Mouse (Mus musculus): ENCODE results near the gene Rif1.
"Not testable (repeated sequence)": the region's sequence is repeated elsewhere in the genome, so short reads cannot be mapped to it uniquely, and the experiment has no call there.

The Rif1 gene

DNA sequence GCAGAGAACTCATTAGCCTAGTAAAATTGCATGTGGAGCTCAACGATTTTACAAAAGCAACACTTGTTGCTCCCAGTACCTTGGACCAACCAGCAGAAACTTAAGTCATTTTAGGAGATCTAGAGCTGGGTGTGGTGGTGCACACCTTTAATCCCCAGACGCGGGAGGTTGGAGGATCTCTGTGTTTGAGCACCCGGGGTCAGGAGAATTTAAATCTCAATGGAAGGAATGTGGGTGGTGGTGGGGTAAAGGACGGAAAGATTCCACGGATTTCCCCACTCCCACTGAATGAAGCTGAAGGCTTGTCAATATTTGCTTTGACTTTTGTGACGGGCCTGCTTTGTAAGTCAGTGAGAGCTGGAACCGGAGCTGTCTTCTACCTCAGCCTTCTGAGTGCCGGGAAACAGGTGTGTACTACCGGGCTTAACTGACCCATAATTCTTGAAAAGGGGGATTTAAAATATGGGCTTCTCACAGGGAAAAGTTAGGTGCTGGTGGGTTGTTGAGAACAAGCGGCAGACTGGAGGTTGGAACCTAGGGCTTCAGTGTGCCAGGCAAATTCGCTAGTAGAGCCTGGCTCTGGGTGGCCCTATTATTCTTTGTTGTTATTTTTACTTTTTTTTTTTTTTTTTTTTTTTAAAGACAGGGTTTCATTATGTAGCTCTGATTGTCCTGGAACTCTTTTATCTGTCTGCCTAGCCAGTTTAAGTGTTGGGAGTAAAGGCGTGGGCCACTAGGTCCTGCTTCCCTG is 1.2 kb upstream of the Rif1 start:
- no peak for DNase-seq (ENCODE audit: low read depth, low spot score)

- DNase-seq (ENCODE audit: low read depth, low spot score), result no peak
These were observed 554 bp upstream of the Rif1 start for GRCm38 (mm10) chr2:52072065-52072490.

DNA sequence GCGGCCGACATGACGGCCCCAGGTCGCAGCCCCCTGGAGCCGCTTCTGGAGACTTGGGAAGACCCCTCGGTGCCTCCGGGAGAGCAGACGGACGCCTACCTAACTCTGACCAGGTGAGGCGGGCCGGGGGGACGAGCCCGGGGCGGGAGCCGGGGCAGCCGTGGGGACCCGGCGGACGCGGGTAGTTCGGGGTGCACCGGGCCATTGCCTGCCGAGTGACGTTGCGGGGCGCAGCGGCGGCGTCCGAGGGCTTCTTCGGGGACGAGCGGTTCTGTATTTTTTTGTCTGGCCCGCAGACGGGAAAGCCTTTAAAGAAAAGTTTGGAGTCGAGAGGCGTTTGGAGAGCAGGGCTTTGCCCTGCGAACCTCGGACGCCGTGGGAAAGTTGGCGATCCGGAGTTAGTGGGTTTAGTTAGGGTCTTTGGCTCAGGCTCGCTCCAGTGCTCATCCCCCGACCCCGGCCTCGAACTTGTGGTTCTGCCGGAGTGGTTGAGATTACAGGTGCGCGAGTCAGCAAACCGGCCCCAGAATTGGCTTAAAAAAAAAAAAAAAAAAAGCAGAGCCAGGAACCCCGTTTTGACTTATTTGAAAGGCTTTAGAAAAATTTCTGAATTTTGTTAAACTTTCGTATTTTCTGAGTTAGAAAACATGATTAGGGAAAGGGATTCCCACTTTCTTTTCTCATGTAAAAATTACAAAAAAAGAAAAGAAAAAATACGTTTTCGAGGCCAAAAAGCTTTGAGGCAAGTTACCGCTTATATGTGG is 691 bp downstream of the Rif1 start:
- DNase-seq (ENCODE audit: low read depth, low spot score), result no peak

DNA sequence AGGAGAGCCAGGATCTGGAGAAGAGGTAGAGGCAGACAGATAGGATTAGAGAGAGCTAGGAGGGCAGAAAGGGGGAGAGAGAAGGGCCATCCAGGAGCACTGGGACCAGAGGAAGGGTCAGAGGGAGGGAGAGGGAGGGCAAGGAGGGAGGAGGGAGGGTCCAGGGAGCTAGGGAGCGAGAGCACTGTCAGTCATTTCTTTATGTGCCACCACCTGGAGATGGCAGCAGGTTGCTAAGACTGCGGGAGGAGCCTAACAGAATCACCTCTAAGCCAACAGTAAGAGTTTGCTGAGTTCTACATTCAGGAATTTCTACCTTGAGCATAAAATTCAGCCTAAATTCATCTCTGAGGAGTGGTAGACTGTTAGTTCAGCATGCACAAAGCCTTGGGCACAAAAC is 6.0 kb downstream of the Rif1 start:
- no peak for DNase-seq (ENCODE audit: low read depth, low spot score)

DNA sequence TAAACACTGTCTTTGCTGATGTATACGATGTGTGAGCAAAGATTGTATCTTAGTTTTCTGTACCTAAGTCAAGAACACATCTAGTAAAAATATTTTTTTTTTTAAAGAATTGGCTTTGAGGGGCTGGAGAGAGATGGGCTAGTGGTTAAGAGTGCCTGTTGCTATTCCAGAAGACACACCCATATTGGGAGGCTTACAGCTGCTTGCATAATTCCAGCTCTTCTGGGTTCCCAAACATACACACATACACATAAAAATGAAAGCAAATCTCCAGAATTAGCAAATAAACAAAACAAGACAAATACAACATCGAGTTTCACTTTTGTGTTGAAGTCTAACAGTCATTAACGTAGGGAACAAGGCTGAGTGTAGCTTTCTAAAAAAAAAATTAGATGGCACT is 11.4 kb downstream of the Rif1 start:
- DNase-seq (ENCODE audit: low read depth, low spot score), result no peak

DNA sequence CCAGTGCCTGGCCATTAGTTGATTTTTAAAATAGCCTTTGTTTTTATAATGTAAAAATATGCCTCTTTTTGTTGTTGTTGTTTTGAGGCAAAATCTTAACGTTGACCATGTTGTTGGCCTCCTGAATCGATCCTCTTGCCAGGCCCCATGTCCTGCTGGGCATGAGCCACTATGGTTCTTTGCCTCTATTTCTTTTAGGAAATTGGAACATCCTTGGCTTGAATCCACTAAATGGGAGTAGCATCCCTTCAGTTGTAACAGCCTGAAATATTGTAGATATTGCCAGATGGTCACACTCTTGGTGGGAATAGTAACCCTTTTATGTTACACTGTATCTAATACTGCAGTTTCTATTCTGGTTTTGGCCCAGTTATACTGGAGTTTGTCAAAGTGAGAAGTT is 11.9 kb downstream of the Rif1 start:
- no peak for DNase-seq (ENCODE audit: low read depth, low spot score)

- no peak for DNase-seq (ENCODE audit: low read depth, low spot score)
These were observed 41.5 kb downstream of the Rif1 start for GRCm38 (mm10) chr2:52114086-52114485.

DNA sequence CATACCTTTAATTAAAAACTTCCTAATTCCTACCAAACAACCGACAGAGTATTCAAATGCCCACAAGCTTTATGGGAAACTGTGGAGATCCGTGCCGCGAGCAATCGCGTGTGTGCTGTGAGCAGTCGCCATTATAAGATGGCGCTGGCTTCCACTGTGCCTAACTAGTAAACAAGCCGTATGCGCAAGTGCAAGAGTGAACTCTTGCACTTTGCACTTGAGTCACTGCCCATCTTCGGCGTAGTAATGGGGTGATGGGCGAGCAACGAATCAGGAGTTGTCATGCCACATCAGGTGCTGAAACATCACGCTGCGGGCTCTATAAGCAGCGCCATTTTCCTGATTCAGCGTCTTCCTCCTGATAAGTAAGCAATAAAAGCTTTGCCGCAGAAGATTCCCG is 58.7 kb downstream of the Rif1 start:
- DNase-seq (ENCODE audit: low read depth, low spot score), result not testable (repeated sequence)

GRCm38 (mm10) chr2:52133351-52133750 is 60.7 kb downstream of the Rif1 start:
- no peak for DNase-seq (ENCODE audit: low read depth, low spot score)

- no peak for DNase-seq (ENCODE audit: low read depth, low spot score)
These were observed 80.4 kb downstream of the Rif1 start for GRCm38 (mm10) chr2:52153064-52153463.

DNA sequence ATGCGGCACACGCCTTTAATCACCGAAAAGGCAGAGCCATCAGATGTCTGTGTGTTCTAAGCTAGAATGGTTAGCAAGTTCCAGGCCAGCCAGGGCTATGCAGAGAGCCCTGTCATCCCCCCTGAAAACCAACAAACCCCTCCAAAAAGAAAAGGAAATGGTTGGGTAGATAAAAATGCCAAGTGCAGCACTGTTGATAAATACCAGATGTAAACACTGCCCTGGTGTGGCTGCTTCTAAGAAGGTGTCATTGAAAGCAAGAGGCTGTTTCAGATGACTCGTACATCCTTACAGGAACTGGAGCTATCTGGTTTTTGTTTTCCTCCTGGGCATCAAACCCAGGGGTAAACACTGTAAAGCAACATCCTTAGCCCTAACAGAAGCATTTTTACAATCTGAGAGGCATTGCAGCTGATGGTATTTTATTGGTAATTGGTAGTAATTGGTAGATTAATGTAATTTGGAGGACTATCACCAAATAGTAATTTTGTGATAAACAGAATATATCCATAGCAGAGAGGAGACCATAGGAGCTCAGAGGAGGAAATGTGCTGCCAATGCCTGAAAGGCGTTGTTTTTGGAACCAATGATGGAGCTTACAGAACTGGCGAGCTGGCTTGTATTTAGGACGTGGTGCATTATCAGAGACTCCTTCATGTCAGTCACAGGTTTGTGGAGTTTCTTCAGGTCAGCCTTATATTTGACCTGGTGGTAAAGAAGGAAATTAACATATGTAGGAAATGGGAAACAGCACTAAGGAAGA is 96.8 kb downstream of the Rif1 start:
- no peak for DNase-seq (ENCODE audit: low read depth, low spot score)

All from A20 (cell line).